Mouse (Mus musculus): ENCODE measurements around the gene Tsen54.
"Not testable (repeated sequence)": the region's sequence is repeated elsewhere in the genome, so short reads cannot be mapped to it uniquely, and the experiment has no call there.

Gene Tsen54

GRCm38 (mm10) chr11:115831518-115831917, 17.0 kb downstream of the Tsen54 start:
- DNase-seq, result no peak

GRCm38 (mm10) chr11:115832064-115832463, 17.5 kb downstream of the Tsen54 start:
- DNase-seq, result no peak

GRCm38 (mm10) chr11:115832523-115832922, 18.0 kb downstream of the Tsen54 start:
- peak; percentile 93 for DNase-seq

- peak; percentile 61 for DNase-seq
Observed at GRCm38 (mm10) chr11:115833021-115833513, 18.5 kb downstream of the Tsen54 start.

GRCm38 (mm10) chr11:115834033-115834432, 19.5 kb downstream of the Tsen54 start:
- no peak for DNase-seq

GRCm38 (mm10) chr11:115836656-115837395, 22.3 kb downstream of the Tsen54 start:
- peak; percentile 80 for DNase-seq

GRCm38 (mm10) chr11:115837606-115838345, 23.3 kb downstream of the Tsen54 start:
- DNase-seq, result peak; percentile 60

GRCm38 (mm10) chr11:115838895-115839311, 24.4 kb downstream of the Tsen54 start:
- DNase-seq, result peak; percentile 75

GRCm38 (mm10) chr11:115839732-115840131, 25.2 kb downstream of the Tsen54 start:
- DNase-seq, result no peak

GRCm38 (mm10) chr11:115841044-115841443, 26.5 kb downstream of the Tsen54 start:
- no peak for DNase-seq

GRCm38 (mm10) chr11:115841961-115842550, 27.5 kb downstream of the Tsen54 start:
- peak; percentile 60 for DNase-seq

GRCm38 (mm10) chr11:115843141-115843890, 28.8 kb downstream of the Tsen54 start:
- DNase-seq, result peak; percentile 49

GRCm38 (mm10) chr11:115843891-115844239, 29.3 kb downstream of the Tsen54 start:
- peak; percentile 97 for DNase-seq

- peak; percentile 80 for DNase-seq
Observed at GRCm38 (mm10) chr11:115844240-115844639, 29.7 kb downstream of the Tsen54 start.

- no peak for DNase-seq
Observed at GRCm38 (mm10) chr11:115845819-115846218, 31.3 kb downstream of the Tsen54 start.

- DNase-seq, result no peak
Observed at GRCm38 (mm10) chr11:115854674-115855073, 40.1 kb downstream of the Tsen54 start.

GRCm38 (mm10) chr11:115857146-115857545, 42.6 kb downstream of the Tsen54 start:
- DNase-seq, result not testable (repeated sequence)

GRCm38 (mm10) chr11:115857936-115858335, 43.4 kb downstream of the Tsen54 start:
- peak; percentile 30 for DNase-seq

- DNase-seq, result no peak
Observed at GRCm38 (mm10) chr11:115858354-115858753, 43.8 kb downstream of the Tsen54 start, which contains the start of gene Myo15b. Myo15b (plus strand) TSS chr11:115858406.

GRCm38 (mm10) chr11:115859143-115859945, 44.8 kb downstream of the Tsen54 start:
- peak; percentile 82 for DNase-seq

- DNase-seq, result no peak
Observed at GRCm38 (mm10) chr11:115863895-115864294, 49.4 kb downstream of the Tsen54 start.

GRCm38 (mm10) chr11:115869393-115869792, 54.9 kb downstream of the Tsen54 start:
- DNase-seq, result no peak

All from kidney, adult 11 months (tissue).